Mouse (Mus musculus) CH12.LX (cell line): Measurements from ENCODE around the gene Prdm10.

Experiments used
- CHD2 ChIP-seq: IDR thresholded peaks from 2 replicates; pipeline ENCODE4 v1.6.1; 2011; ENCODE audit warnings: low read length, improper control_type of control experiment
- CTCF ChIP-seq, 2 experiments: IDR thresholded peaks in 1 of 2; conservative IDR thresholded peaks in 1 of 2; 2 replicates each; pipeline ENCODE4 v1.5.1; 2011 to 2012; ENCODE audit warnings: low read depth in 2 of 2, low read length in 2 of 2, improper control_type of control experiment in 1 of 2, inconsistent platforms in 1 of 2, mild to moderate bottlenecking in 1 of 2, moderate library complexity in 1 of 2
- EP300 ChIP-seq: IDR thresholded peaks from 2 replicates; pipeline ENCODE4 v1.6.1; 2011; ENCODE audit warnings: low read length, improper control_type of control experiment
- MAZ ChIP-seq: IDR thresholded peaks from 2 replicates; pipeline ENCODE4 v1.6.1; 2012; ENCODE audit warnings: low read depth, mild to moderate bottlenecking, inconsistent platforms, low read length, improper control_type of control experiment, moderate library complexity
- MYC ChIP-seq: IDR thresholded peaks from 2 replicates; pipeline ENCODE4 v1.6.1; 2011; ENCODE audit warnings: low read depth, mild to moderate bottlenecking, improper control_type of control experiment, low read length
- NRF1 ChIP-seq: IDR thresholded peaks from 2 replicates; pipeline ENCODE4 v1.6.1; 2014; ENCODE audit warnings: low read depth, mild to moderate bottlenecking, inconsistent platforms, low read length, improper control_type of control experiment, moderate library complexity
- USF1 ChIP-seq: IDR thresholded peaks from 2 replicates; pipeline ENCODE4 v1.6.1; 2014; ENCODE audit warnings: low read depth, mild to moderate bottlenecking, inconsistent platforms, low read length, improper control_type of control experiment
- ZNF384 ChIP-seq: IDR thresholded peaks from 2 replicates; pipeline ENCODE4 v1.6.1; 2012; ENCODE audit warnings: low read depth, low read length, improper control_type of control experiment, inconsistent platforms

DNA sequence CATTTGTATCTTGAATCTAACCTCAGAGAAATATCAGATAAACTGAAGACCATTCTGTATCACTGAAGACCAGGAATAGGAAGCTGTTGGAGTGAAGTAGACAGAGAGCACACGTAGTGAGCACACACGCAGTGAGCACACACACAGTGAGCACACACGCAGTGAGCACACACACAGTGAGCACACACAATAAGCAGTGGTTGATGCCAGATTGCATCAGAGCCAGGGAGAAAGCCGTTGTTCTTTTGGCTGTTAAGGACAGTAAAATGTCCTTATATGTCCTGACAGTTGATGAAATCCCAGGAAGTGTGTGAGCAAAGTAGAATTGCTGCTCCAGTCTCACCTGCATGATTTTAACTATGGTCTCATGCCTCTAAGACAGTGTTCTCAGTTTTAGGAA lies 30.3 kb downstream of the Prdm10 start:
- no peak for TF ChIP-seq CTCF (conservative IDR thresholded peaks at IDR 0.05 in 1 of 2, IDR thresholded peaks at IDR 0.05 in 1 of 2; ENCODE audit: low read depth in 2 of 2, low read length in 2 of 2)
- TF ChIP-seq MYC, result no peak
- TF ChIP-seq CHD2, result no peak
- no peak for TF ChIP-seq NRF1
- no peak for TF ChIP-seq USF1
- no peak for TF ChIP-seq ZNF384
- no peak for TF ChIP-seq EP300
- TF ChIP-seq MAZ, result no peak
